Mouse (Mus musculus) MEL-GATA-1-ER (cell line): Measurements from ENCODE around the gene Tmcc2.
"Not testable (repeated sequence)": the region's sequence is repeated elsewhere in the genome, so short reads cannot be mapped to it uniquely, and the experiment has no call there.

ENCODE experiments used
- DNase-seq: peaks from one replicate; pipeline ENCODE4 v3.0.0-alpha.2; 2012; ENCODE audit warnings: low read depth; ENCODE audit errors: extremely low read depth

Gene Tmcc2

GRCm38 (mm10) chr1:132370681-132371173 lies 20.4 kb downstream of the Tmcc2 start:
- DNase-seq, result peak; percentile 70

- DNase-seq, result peak; percentile 99
These were observed 23.2 kb downstream of the Tmcc2 start for GRCm38 (mm10) chr1:132367692-132368506.

GRCm38 (mm10) chr1:132366937-132367336 lies 24.1 kb downstream of the Tmcc2 start:
- no peak for DNase-seq

GRCm38 (mm10) chr1:132366235-132366634 lies 24.8 kb downstream of the Tmcc2 start:
- no peak for DNase-seq

GRCm38 (mm10) chr1:132365645-132366044 lies 25.4 kb downstream of the Tmcc2 start:
- no peak for DNase-seq

GRCm38 (mm10) chr1:132364896-132365557 lies 26.1 kb downstream of the Tmcc2 start:
- DNase-seq, result no peak

- DNase-seq, result no peak
These were observed 26.7 kb downstream of the Tmcc2 start for GRCm38 (mm10) chr1:132364388-132364787.

- DNase-seq, result no peak
These were observed 29.1 kb downstream of the Tmcc2 start for GRCm38 (mm10) chr1:132361959-132362358.

- DNase-seq, result no peak
These were observed 34.2 kb downstream of the Tmcc2 start for GRCm38 (mm10) chr1:132356841-132357240.

- DNase-seq, result peak; percentile 80
These were observed 35.2 kb downstream of the Tmcc2 start for GRCm38 (mm10) chr1:132355841-132356242.

- no peak for DNase-seq
These were observed 35.9 kb downstream of the Tmcc2 start for GRCm38 (mm10) chr1:132355162-132355601.

- DNase-seq, result no peak
These were observed 36.8 kb downstream of the Tmcc2 start for GRCm38 (mm10) chr1:132354234-132354633.

GRCm38 (mm10) chr1:132353389-132353788 lies 37.7 kb downstream of the Tmcc2 start:
- DNase-seq, result no peak

- no peak for DNase-seq
These were observed 40.0 kb downstream of the Tmcc2 start for GRCm38 (mm10) chr1:132351058-132351457.

- not testable (repeated sequence) for DNase-seq
These were observed 41.5 kb downstream of the Tmcc2 start for GRCm38 (mm10) chr1:132349601-132350000.

- not testable (repeated sequence) for DNase-seq
These were observed 42.0 kb downstream of the Tmcc2 start for GRCm38 (mm10) chr1:132349049-132349448.

GRCm38 (mm10) chr1:132348401-132348800 lies 42.7 kb downstream of the Tmcc2 start:
- no peak for DNase-seq

- no peak for DNase-seq
These were observed 44.1 kb downstream of the Tmcc2 start for GRCm38 (mm10) chr1:132346951-132347350.

GRCm38 (mm10) chr1:132346134-132346851 lies 44.8 kb downstream of the Tmcc2 start:
- no peak for DNase-seq

- no peak for DNase-seq
These were observed 45.6 kb downstream of the Tmcc2 start for GRCm38 (mm10) chr1:132345514-132345913.

- DNase-seq, result no peak
These were observed 47.4 kb downstream of the Tmcc2 start for GRCm38 (mm10) chr1:132343656-132344055.

- no peak for DNase-seq
These were observed 47.9 kb downstream of the Tmcc2 start for GRCm38 (mm10) chr1:132343191-132343590.
